10 mouse cellular contexts compared by ENCODE assay signal in genomic region chr10:60282116-60283014, GRCm38 (mm10). TPM values are rescaled to one million over a fixed set of nuclear protein-coding genes. Genes with fewer than 3 reads are reported as not detected.
DNase-seq lines count a peak whose midpoint lies in the region; ATAC-seq and TF ChIP-seq lines count a peak whose summit lies in the region.
"Had no signal": no experiment of that assay in that cellular context is flagged by ENCODE, and none has a peak within 500 bp of the region (broad histone marks: within the 10 kb centered on the region; RNA-seq: fewer than 3 reads in every experiment).

No protein-coding gene starts in this region.

- H3K4me2 ChIP-seq in midbrain, embryonic 13.5 days (replicated peaks), result no peak overlapping the region
- H3K4me2 ChIP-seq in heart, postnatal 0 days (ENCODE audit: low read depth, low read length), result peak overlapping the region; percentile 19; the same call in 1 of the 2 replicates
- H3K4me2 ChIP-seq: kidney, embryonic 15.5 days had no signal

- H3K9ac ChIP-seq in midbrain, embryonic 13.5 days (replicated peaks), result no peak overlapping the region
- no peak overlapping the region; the same call in 1 of the 2 replicates for H3K9ac ChIP-seq in heart, postnatal 0 days (replicated peaks; ENCODE audit: low read depth, low read length)
- H3K9ac ChIP-seq: kidney, embryonic 15.5 days had no signal

- TF ChIP-seq EP300 in heart, postnatal 0 days (IDR thresholded peaks at IDR 0.05; ENCODE audit: low read depth), result no peak

- H3K36me3 ChIP-seq in midbrain, embryonic 13.5 days, result no peaks in the 10 kb centered on the region
- H3K36me3 ChIP-seq in midbrain, embryonic 10.5 days, result peaks cover 6% of the 10 kb centered on the region
- H3K36me3 ChIP-seq in heart, postnatal 0 days (replicated peaks; ENCODE audit: control insufficient read depth, insufficient read depth, low read length), result 0 out of 2 replicates have a peak, but pooled peaks cover 4% of the 10 kb centered on the region
- H3K36me3 ChIP-seq: kidney, embryonic 15.5 days had no signal

- H3K27ac ChIP-seq in midbrain, embryonic 13.5 days, result peak overlapping the region; percentile 14; the same call in 1 of the 2 replicates
- no peak overlapping the region for H3K27ac ChIP-seq in midbrain, embryonic 10.5 days (replicated peaks)
- H3K27ac ChIP-seq in heart, postnatal 0 days (ENCODE audit: low read depth), result peak overlapping the region; percentile 77
- H3K27ac ChIP-seq: kidney, embryonic 15.5 days had no signal

- H3K4me1 ChIP-seq in midbrain, embryonic 13.5 days (replicated peaks), result peaks cover 93% of the 10 kb centered on the region
- H3K4me1 ChIP-seq in midbrain, embryonic 10.5 days, result peaks cover 97% of the 10 kb centered on the region
- peaks cover 83% of the 10 kb centered on the region for H3K4me1 ChIP-seq in heart, postnatal 0 days (ENCODE audit: control insufficient read depth, insufficient read depth)

- H3K4me3 ChIP-seq in midbrain, embryonic 13.5 days (replicated peaks), result no peak overlapping the region
- H3K4me3 ChIP-seq in midbrain, embryonic 10.5 days, result no peak overlapping the region
- H3K4me3 ChIP-seq in heart, postnatal 0 days (ENCODE audit: low read depth, low read length), result no peak overlapping the region
- H3K4me3 ChIP-seq: kidney, embryonic 15.5 days had no signal

- no peak for ATAC-seq in midbrain, embryonic 13.5 days
- no peak for ATAC-seq in heart, postnatal 0 days (ENCODE audit: insufficient read depth, low read depth)

- WGBS in midbrain, embryonic 13.5 days, result 62% methylated on average over 10 of the region's 10 CpGs
- WGBS in midbrain, embryonic 10.5 days, result 80% methylated on average over 10 of the region's 10 CpGs
- 72% methylated on average over 10 of the region's 10 CpGs for WGBS in heart, postnatal 0 days

- H3K9me3 ChIP-seq in midbrain, embryonic 13.5 days, result no peaks in the 10 kb centered on the region
- H3K9me3 ChIP-seq in midbrain, embryonic 10.5 days (replicated peaks), result no peaks in the 10 kb centered on the region
- H3K9me3 ChIP-seq in heart, postnatal 0 days (replicated peaks; ENCODE audit: control insufficient read depth, low read length), result no peaks in the 10 kb centered on the region
- H3K9me3 ChIP-seq: kidney, embryonic 15.5 days had no signal

- no peaks in the 10 kb centered on the region for H3K27me3 ChIP-seq in midbrain, embryonic 13.5 days
- H3K27me3 ChIP-seq in midbrain, embryonic 10.5 days (ENCODE audit: low read depth, poor library complexity, severe bottlenecking), result no peaks in the 10 kb centered on the region
- no peaks in the 10 kb centered on the region for H3K27me3 ChIP-seq in heart, postnatal 0 days (ENCODE audit: control insufficient read depth, insufficient read depth, low read length)
- H3K27me3 ChIP-seq: kidney, embryonic 15.5 days had no signal

- DNase-seq in gastrocnemius, postnatal 25 days, result peak; percentile 55
- DNase-seq in gastrocnemius, postnatal 10 days, result no peak
- no peak for DNase-seq in midbrain, embryonic 10.5 days (ENCODE audit: low spot score)
- DNase-seq in heart, postnatal 0 days (ENCODE audit: low spot score), result no peak
- DNase-seq in telencephalon, adult 2 months (ENCODE audit: low read depth, low spot score), result peak; percentile 53
- no peak for DNase-seq in adrenal gland, postnatal 36 days
- DNase-seq in frontal cortex, postnatal 25 days (ENCODE audit: low spot score in 2 of 2), result no peak
- DNase-seq: cerebellum, adult 9-11 months had no signal

- TF ChIP-seq CTCF in heart, postnatal 0 days (IDR thresholded peaks at IDR 0.05; ENCODE audit: low read depth), result no peak

RNA-seq across cellular contexts. Expression of gene Psap, which starts 4.9 kb away (rescaled TPM):
- total RNA-seq in gastrocnemius, postnatal 25 days (2021), result 100 to 1,000 TPM; 590 to 608 TPM
- 100 to 1,000 TPM; 405 to 444 TPM for total RNA-seq in gastrocnemius, postnatal 10 days (2021)
- 126 and 154 TPM in 2 replicates for polyA plus RNA-seq in midbrain, embryonic 13.5 days (2015; fragmentation: Nextera tagmentation; extraction: Ambion mirVana)
- 52.0 and 69.2 TPM in 2 replicates for polyA plus RNA-seq in midbrain, embryonic 10.5 days (2016; fragmentation: Nextera tagmentation; extraction: Ambion mirVana)
- total RNA-seq in heart, postnatal 0 days (2014; rRNA removed; ENCODE audit: low replicate concordance), result 464 and 479 TPM in 2 replicates
- 135 and 139 TPM in 2 replicates for polyA plus RNA-seq in heart, postnatal 0 days (2015; fragmentation: Nextera tagmentation; extraction: Ambion mirVana)
- 1,000 to 10,000 TPM; 1,035 to 1,192 TPM for total RNA-seq in adrenal gland, postnatal 36 days (2021)

Comparison
In these comparisons a context has a peak if more than half of its experiments do, and no peak if none do; other contexts are left out.
1. DNase-seq: peak in gastrocnemius, postnatal 25 days (single experiment) and telencephalon, adult 2 months (single experiment); none in gastrocnemius, postnatal 10 days (single experiment), midbrain, embryonic 10.5 days (single experiment), heart, postnatal 0 days (single experiment), adrenal gland, postnatal 36 days (0 of 2) and frontal cortex, postnatal 25 days (0 of 2).